Mouse (Mus musculus) urinary bladder, postnatal 14 days (tissue): ENCODE results near the gene 1700017B05Rik.

Experiments used
- DNase-seq: peaks from one replicate; pipeline ENCODE4 v3.0.0; 2021; ENCODE audit warnings: low spot score

Gene 1700017B05Rik

DNA sequence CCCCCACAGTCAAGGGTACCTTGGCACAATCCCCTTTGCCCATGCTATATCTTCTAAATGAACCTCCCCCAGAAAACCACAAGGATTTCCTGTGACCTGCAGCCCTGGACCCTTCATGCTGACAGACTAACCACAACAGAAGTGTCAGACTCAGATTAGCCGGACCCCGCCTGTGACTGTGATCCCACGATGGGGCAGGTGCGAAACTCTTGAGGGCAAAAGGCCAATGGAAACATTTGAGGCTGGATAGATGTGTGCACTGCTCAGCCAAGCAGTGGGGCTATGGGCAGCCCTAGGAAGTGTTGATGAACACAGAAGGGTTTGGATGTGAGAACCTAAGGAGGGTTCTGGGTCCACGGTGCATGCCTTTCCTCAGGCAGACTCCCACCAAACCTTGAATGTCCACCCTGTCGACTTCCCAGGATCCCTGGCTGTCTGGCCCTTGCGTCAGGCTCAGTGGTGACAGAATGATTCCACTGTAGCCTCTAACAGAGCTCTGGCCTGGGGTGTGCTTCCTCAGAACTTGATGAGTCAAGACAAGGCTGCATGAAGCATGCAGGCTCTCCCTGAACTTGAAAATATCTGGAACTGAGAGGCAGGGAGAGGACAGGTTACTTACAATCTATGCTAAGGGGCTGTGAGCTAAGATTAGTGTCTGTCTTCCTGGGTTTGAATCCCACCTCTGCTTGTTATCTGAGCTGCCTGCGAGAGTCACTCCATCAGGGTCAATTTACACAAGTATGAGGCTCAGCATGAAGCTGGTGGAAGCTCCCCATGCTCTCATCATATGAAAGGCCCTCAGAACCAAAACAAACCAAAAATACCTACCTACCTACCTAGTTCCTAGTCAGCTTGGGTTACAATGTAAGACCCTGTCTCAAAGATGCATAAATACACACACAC lies 10.7 kb upstream of the 1700017B05Rik start:
- no peak for DNase-seq

DNA sequence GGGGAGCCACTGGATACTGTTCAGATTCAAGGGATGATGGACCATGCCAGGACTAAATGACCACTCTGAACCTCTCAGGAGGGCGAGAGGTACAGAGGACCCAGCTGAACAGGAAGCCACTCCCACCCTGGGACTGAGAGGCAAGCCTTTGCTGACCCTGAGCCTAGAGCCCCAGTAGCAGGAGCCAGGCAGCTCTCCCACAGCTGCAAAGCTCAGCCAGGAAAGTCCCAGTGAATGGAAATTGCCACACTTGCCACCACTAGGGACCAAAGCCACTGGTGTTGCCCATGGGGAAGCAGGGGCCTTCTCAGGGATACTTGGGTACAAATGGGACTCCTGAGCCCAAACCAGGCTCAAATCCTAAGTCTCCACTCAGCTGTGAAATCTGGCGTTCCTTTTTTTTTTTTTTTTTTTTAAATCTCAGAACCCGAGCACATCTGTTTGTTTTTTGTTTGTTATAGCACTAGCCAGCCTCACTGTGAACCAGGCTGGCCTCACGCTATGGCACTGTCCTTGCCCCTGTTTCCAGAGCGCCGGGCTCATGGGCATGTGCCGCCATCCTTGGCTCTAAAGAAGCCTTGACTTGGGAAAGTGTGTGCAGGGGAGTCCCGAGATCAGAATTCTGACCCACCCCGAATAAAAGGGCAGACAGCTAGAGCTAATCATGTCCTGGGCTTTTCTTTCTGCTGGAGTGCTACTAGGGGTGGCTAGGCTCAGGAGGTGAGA lies 9.6 kb upstream of the 1700017B05Rik start:
- no peak for DNase-seq

DNA sequence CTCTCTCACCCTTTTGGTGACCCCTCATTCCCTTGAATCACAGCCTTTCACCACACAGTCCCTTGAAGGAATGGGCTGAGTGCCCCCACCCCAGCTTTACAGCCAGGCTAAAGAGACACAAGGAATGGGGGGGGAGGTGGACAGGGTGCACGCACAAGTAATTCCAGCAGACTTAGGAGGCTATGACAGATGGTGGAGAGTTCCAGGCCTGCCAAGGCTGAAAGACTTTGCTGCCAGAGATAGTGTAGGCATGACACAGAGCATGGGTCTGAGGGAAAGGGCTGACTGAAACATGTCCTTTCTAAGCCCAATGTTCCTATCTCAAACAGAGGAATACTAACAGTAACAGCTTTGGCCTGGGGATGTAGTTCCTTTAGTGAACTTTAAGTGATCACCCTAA lies 8.7 kb upstream of the 1700017B05Rik start:
- DNase-seq, result no peak

DNA sequence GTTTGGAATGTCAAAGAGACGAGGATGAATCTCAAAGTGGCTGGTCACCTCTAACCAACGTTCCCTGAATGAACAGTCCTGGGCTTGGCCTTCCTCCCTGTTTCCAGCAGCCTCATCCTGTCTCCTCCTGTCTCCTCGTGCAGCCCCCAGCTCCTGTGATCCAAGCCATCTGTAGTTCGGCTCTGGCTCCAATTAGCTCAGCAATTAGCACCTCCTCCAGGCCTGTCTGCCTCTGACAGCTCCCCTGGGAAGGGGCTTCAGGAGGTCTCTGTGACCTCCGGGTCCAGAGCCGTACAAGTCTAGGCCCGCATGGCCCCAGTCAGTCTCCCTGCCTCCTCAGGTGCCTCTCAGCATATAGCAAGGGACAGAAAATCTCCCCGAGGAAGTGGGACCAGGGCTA lies 8.0 kb upstream of the 1700017B05Rik start:
- no peak for DNase-seq

DNA sequence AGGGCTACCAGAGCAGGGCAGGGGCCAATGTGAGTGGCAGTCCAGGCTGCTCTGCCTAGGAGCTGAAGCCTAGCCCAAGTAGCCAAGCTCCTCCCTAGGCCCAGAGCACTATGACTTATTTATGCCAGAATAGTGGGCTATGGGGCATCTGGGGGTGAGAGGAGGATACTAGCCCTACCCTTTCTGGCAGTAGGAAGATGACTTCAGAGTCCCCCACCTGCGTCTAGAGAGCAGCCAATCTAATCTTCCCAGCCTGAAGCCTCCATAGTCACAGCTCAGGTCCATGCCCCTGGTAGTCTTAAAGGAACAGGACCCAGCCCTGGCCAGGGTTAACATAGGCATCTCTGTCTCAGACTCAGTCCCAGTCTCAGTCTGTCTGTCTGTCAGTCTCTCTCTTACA lies 7.0 kb upstream of the 1700017B05Rik start:
- DNase-seq, result no peak

DNA sequence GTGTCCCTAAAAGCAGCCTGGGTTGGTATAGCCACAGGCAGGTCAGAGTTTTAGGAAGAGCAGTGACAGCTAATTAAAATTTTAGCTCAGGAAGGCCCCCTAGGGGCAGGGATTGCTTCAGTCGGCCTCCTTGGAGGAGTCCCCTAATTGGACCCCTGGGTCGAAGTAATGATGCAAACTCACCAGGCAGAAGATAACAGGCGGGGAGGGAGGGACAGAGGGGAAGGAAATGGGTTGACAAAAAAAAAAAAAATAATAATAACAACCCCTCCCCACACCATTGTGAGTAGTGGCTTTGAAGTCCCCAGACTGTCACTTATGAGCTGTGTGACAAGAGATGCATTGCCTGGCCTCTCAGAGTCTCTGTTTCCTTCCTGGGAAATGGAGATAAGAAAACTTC lies 6.2 kb upstream of the 1700017B05Rik start:
- no peak for DNase-seq

DNA sequence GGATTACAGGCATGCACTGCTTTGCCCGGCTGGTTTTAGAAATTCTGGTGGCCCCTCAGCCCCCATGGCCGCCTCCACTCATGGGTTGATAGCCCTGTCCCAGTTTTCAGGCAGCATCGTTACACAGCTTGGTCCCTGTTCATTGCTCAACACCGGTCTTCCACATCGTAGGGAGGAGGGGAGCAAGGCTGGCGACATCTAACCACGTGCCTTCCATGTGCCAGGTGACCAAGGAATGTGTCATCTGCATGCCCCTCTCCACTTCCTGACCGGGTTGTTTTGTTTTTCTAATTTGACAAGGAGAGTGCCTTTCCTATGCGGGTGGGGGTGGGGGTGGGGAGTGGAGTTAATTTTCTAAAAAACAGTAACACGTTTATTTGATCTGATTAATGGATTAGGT lies 5.7 kb upstream of the 1700017B05Rik start:
- no peak for DNase-seq

DNA sequence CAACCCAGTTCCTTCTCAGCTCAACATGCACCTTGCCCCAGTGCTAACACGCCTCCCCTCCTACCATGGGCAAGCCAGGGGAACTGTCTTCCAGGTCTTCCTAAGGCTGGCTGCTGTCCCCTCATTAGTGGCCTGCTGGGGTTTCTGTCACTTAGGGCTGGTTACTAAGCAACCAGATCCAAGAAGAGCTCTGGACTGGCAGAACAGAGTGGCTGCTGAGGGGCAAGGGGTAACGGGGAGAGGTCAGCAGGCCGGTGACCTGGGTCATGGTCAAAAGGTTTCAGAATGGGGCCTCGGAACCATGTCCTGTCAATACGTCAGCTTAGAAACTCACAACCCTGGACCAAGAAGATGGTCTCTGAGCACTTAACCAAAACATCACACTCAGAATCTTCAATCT lies 5.0 kb upstream of the 1700017B05Rik start:
- DNase-seq, result no peak

DNA sequence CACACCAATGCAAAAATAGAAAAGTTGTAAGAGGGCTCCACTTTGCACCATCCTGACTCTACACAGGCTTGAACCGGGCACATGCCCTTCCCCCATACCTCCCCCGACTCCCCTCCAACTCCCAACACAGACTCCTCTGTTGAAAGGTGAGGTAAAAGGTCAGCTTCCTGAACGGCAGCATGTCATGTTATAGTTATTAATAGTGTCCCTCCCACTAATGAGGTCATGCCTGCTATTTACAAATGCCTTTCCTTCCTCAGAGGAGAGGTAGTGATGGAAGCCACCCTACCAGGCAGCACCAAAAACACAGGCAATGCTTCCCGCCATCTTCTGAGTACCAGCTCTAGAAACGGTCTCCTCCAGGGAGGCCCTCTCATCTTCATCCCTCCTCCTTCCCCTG lies 2.7 kb upstream of the 1700017B05Rik start:
- no peak for DNase-seq

DNA sequence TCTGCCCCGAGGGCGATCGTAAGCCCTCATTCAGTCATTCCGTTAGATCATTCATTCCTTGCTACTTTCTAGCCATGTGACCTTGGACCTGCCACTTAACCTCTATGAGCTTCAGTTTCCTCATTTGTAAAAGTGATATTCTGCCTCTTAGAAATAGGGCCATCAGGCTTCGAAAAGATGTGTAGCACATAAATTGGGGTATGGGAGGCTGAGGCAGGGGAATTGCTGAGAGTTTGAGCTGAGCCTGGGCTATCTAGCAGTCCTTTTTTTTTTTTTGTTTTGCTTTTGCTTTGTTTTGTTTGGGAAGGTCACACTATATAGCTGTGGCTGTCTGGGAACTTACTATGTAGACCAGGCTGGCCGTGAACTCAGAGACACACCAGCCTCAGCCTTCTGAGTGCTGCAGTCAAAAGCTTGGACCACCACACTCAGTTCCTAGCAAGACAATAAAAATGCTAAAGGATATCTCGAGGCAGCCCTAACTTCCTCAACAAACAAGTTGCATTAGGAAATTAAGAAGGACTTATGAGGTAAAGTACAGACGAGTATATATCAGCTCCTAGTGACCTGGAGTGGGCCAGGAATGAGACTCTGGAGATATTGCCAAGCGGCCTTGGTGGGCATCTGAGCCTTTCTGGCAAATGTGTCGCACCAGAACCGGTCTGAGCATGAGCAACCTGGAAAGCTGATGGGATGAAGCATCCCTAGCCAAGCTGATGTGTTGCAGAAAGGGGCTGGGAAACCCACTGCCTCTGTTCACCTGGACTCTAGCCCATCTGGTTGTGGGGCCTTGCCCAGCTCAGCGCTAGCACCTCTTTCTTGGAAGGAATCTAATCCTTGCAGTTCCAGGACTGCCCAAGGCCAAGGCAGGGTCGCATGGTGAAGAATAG lies 628 bp upstream of the 1700017B05Rik start:
- DNase-seq, result no peak

DNA sequence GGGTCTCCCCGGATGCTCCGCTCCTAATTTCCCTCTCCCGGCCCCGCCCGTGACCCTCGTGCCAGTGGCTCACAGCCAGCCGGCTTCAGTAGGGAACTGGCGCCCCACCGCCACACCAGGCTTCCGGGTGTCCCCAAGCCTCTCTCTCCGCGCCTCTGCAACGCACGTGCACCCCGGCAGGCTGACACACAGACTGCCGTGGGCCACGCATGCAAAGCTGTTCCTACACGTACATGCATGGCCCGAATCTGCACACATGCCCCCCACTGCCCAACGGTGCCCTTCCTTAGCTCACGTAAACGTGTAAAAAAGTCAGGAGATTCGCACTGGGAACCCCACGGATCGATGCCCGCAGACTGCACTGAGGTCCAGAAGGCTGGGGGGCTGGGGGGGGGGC lies 898 bp downstream of the 1700017B05Rik start:
- DNase-seq, result peak; percentile 73

DNA sequence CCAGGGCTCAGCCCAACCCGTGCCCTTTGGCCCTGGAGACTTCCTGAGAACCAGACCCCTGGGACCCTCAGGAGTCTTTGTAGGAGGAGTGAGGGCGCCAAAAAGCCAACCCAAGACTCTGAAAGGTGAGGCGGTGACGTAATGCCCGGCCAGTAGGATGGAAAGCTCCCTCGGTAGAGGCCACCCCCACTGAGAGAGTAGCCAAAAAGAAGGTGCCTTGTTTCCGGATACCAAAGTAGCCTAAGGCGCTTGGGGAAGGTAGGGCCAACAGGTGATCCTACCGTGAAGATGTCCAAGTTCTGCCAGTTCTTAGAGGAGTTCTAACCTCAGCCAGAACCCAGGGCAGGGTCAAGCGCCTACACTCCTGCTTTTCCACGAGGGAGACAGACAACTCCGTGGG lies 1.5 kb downstream of the 1700017B05Rik start:
- peak; percentile 34 for DNase-seq

DNA sequence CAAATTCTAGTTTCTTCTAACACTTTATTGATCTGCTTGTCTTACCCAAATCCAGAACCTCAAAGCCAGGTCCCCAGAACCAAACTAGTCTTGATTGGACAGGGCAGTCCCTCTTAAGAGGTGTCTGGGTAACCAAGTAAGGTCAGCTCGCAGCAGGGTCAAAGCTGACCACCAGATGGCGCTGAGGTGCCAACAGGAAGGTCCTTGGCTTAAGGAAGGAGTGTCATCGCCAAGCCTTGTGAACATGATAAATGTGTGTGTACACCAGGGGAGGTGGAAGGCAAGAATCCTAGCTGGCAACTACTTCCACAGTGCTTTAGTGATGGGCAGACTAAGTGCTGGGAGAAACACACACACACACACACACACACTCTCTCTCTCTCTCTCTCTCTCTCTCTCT lies 2.7 kb downstream of the 1700017B05Rik start:
- DNase-seq, result peak; percentile 95

DNA sequence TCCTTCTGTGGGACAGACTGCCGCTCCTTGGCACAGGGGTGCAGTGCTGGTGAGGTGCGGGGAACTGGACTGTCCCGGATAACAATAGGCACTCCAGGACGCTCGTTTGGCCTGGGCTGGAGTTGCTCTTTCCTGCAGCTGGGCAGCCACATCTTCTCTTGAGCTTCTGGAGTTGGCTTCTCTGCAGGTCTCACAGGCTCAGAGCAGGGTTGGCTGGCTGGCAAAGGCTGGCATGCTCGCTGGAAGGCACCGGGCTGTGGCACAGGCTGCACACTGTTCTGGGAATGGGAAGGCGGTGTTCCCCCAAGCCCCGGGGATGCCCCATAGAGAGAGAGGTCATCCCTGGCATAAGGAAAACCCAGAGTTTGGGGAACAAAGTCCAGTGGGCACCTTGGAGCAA lies 4.8 kb downstream of the 1700017B05Rik start:
- no peak for DNase-seq

DNA sequence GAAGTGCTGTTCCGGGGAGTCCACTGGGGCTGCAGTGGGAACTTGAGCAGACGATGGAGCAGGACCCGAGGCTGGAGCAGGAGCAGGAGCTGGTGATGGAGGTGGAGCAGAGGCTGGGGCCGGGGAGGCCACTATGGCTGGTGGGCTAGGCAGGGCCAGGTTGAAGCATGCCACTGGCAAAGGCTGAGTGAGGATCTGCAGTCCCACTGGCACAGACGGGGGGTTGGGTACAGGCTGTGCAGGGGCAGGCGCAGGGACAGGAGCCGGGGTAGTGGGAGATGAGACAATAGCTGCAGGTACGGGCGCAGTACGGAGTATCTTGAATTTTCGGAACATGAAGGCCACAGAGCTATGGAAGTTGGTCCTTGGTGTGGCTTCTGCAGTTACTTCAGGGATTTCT lies 5.6 kb downstream of the 1700017B05Rik start:
- no peak for DNase-seq

DNA sequence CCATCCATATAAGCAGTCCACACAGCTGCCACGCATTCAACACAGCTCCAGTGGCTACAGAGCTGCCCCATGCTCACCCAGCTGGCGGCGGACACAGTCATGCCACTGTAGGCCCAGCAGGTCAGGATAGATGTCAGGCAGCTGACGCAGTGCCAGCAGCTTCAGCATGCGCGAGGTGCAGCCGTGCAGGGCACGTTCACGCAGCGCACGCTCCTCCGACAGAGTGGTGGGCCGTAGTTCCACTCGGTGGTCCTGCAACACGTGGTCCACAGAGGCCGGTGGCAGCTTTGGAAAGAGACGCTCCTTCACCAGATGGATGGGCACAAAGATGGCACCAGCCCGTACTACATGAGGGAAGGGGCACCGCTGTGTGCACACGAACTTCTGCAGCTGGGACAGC lies 6.1 kb downstream of the 1700017B05Rik start:
- no peak for DNase-seq

DNA sequence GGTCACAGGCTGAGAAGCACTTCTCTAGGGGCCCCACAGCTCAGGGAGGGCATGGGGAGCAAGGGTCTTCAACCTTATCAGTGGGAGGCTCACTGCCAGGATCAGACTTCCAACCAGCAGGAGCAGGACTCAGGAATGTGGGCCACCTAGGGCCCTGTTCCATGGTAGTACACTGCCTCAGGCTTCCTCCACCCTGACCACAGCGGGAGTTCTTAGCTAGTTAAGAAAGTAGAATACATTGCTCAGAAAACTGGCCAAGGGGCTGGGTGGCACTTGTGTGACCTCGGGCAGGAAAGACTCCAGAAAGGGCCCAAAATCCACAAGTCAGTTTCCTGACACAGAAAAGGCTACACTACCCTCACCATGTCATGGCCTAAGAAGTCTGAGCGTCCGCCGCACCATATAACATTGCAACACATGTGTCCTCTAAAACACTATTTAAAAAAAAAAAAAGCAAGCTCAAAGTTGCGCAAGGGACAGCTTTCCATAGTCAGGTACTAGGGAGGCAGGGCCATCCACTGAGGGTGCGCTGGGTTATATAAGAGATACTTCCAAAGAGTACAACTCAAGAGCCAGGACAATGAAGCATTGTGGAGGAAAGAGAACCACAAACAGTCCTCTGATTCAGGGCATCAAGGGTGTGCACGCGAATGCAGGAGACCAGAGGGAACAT lies 7.5 kb downstream of the 1700017B05Rik start:
- DNase-seq, result no peak

DNA sequence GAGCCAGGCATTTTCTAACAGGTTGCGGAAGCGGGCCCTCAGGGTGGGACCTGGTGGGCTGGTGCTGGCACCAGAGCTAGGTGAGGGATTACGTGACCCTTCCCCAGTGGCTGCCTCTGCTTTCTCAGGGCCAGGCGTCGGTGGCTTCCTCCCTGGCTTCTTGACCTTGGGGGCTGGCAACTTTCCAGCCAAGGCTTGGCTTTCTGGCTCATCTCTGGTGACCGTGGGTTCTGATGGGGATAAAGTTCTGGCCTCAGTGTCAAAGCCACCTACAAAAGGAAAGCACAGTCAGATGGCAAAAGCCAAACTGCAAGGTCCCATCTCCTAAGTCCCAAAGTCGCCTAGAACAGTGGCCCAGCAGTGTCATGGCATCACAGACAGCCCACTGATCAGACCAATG lies 8.4 kb downstream of the 1700017B05Rik start:
- no peak for DNase-seq

DNA sequence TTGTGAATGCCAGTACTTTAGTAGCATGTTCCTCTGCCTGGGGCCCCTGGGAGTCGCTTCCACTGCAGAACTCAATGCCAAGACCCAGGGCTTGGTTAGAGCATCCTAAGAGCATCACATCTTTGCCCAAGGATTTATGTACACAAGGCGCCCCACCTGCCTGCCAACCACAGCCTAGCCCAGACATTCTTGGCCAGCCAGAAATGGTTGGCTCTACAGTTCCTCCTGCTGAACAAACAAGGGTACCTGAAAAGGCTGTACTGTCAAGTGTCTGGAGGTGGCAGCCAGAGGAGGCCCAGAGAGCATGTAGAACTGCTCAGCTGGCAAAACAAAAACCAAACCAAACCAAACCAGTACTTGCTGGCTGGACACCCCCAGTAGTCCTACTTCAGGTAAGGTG lies 11.3 kb downstream of the 1700017B05Rik start:
- no peak for DNase-seq

DNA sequence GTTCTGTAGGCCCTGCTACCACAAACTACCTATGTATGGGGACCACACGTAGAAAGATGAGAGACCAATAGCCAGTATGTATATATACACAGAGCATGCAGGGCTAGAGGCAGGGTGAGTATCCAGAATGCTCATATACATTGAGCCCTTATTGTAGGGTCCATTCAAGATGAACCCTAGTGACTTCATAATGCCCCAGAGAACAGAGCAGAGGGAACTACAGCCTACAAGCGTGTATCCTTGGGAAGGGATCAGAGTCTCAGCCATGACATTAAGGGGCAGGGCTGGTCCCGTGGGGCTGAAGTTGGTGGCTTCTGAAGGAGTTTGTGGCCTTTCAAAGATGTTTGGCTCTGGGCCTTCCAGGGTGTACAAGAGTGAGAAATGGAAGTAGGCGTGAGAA lies 12.4 kb downstream of the 1700017B05Rik start:
- no peak for DNase-seq

DNA sequence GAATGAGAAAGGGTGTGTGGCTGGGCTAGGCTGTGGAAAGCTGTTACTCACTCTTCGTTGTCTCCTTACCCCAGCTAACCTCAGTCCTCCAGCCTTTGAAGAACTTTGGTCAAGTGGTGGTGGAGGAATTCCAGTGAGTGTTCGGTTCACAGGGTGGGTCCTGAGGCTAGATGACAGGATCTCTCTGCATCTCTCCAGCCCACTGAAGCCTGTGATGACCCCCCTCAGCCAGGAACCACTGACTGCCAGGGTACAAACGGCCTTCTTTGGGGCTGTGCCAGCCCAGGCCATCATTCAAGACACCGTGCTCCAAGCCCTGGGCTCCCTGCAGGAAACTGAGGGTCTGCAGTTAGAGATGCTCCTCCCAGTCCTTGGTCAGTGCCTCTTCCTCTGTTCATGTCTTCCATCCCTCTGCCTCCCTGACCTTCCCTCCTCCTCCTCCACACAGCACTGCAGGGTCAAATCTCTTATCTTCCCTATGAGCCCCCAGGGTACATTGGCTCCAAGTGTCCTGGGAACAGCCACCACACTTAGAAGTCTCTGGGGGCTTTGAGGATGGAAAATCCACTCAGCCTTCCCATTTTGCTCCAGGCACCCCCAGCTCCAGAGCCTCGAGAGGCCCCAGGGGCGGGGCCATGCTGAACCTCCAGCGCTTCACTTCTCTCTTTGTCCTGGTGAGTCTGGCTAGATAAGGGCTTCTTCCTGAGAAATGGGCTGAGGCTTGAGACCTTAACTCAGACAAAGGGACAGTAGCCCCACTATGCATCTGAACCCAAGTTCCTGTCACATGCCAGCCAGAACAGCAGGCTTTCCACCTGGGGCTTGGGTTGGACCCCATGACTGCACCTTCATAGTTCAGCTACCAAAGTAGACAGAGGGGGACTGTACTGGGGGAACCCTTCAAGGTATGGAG lies 14.1 kb downstream of the 1700017B05Rik start:
- DNase-seq, result no peak
